Mouse (Mus musculus) neural tube, embryonic 15.5 days (tissue): ENCODE results near the gene Tram2. TPM values are rescaled to one million over a fixed set of nuclear protein-coding genes. Genes with fewer than 3 reads are reported as not detected.

Experiments
- ATAC-seq: fragments of 200-750 bp; cut with Nextera tagmentation; 2 replicates; pipeline ENCODE4 v1.8.0; 2017; ENCODE audit warnings: mild to moderate bottlenecking, moderate TSS enrichment, moderate library complexity; ENCODE audit not compliant: low FRiP score
- H3K27ac ChIP-seq: fragments of 300-500 bp; sonication (generic); replicated peaks from 2 replicates; pipeline ENCODE4 v1.5.1; 2015; ENCODE audit warnings: mild to moderate bottlenecking, inconsistent platforms
- H3K27me3 ChIP-seq: fragments of 300-500 bp; sonication (generic); replicated peaks from 2 replicates; pipeline ENCODE4 v1.6.1; 2015; ENCODE audit warnings: inconsistent platforms
- H3K36me3 ChIP-seq: fragments of 300-500 bp; sonication (generic); 2 replicates; pipeline ENCODE4 v1.6.1; 2015; ENCODE audit warnings: inconsistent platforms
- H3K4me1 ChIP-seq: fragments of 300-500 bp; sonication (generic); 2 replicates; pipeline ENCODE4 v1.6.1; 2015; ENCODE audit warnings: inconsistent platforms
- H3K4me2 ChIP-seq: fragments of 300-500 bp; sonication (generic); 2 replicates; pipeline ENCODE4 v1.6.1; 2015; ENCODE audit warnings: inconsistent platforms, mild to moderate bottlenecking, moderate library complexity
- H3K4me3 ChIP-seq: fragments of 300-500 bp; sonication (generic); replicated peaks from 2 replicates; pipeline ENCODE4 v1.5.1; 2015; ENCODE audit warnings: mild to moderate bottlenecking, inconsistent platforms
- H3K9ac ChIP-seq: fragments of 300-500 bp; sonication (generic); replicated peaks from 2 replicates; pipeline ENCODE4 v1.6.1; 2015; ENCODE audit warnings: mild to moderate bottlenecking, inconsistent platforms
- H3K9me3 ChIP-seq: fragments of 300-500 bp; sonication (generic); replicated peaks from 2 replicates; pipeline ENCODE4 v1.6.1; 2016; ENCODE audit warnings: inconsistent platforms
- WGBS: fragments of 180-500 bp; shearing (Covaris S2); methylation state at CpG from one replicate; pipeline ENCODE4 v1.1.7; 2015; ENCODE audit warnings: mixed read lengths; 5-methylcytosine and 5-hydroxymethylcytosine counted together
- polyA plus RNA-seq: library from polyadenylated mRNA; unstranded; fragments of >200 nt; fragmentation: Nextera tagmentation; extraction: Ambion mirVana; gene quantifications from 2 replicates; pipeline ENCODE4 v1.2.1, GENCODE M21; 2015

The Tram2 gene
- polyA plus RNA-seq, 1 experiment from 2014 or later = 2.2 TPM

DNA sequence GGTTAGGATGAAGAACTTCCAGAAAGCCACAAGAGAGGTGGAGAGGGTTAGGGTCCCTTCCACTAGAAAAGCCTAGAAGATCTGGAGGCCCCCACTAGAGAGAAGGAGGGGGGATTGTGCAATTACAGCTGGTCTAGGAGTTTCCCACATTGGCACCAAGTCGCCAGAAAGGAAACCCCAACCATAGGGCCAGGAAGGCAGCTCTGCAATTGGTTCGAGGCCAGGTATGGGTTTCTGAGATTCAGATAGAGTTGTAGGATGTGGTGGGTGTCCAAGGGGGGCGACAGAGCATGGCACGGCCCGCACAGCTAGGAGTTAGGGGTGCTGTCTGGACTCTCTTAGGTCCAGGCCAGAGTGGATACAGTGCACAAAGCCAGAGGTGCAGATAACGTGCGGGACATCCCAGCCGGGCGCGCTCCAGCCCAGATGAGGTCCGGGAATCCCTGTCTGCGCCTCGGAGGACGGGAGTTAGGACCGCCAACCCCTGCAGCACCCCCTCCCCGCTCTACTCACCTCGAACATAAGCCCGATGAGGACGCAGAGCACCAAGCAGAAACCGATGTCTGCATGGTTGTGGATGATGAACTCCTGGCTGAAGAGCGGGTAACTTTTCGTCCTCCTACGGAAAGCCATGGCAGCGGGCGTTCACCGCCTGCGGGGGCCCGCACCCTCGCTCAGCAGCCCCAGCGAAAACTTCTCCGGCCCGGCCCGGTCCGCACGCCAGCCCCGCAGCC is 381 bp downstream of the Tram2 start:
- ATAC-seq = no peak; the same call in 1 of the 2 replicates
- peak overlapping the region; percentile 72 for H3K4me2 ChIP-seq
- peak overlapping the region; percentile 58; the same call in 1 of the 2 replicates for H3K27ac ChIP-seq
- H3K36me3 ChIP-seq = no peaks in the 10 kb centered on the region
- H3K27me3 ChIP-seq = no peaks in the 10 kb centered on the region
- H3K4me1 ChIP-seq = peaks cover 34% of the 10 kb centered on the region
- H3K9ac ChIP-seq = peak overlapping the region; percentile 69
- H3K4me3 ChIP-seq = peak overlapping the region; percentile 74
- WGBS = 1% methylated on average over 36 of the region's 36 CpGs
- no peaks in the 10 kb centered on the region for H3K9me3 ChIP-seq

DNA sequence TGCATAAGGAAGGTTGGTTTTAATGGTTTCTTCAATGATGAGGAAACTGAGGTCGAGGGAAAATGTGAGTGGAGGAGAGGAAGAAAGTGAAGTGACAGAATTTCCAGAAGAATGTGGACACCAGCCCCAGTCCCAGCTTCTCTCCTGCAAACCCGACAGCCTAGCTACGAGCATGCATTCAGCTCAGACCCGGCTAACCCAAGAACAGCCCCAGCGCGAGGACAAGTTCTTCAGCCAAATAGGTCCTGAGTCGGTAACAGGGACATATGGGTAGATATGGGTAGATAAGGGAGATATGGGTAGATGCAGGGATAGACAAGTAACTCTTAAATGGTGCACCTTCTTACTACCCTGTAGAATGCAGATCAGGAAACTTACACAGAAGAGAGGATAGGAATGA is 1.4 kb downstream of the Tram2 start:
- no peak overlapping the region for H3K27ac ChIP-seq
- H3K27me3 ChIP-seq = no peaks in the 10 kb centered on the region
- H3K4me2 ChIP-seq = peak overlapping the region; percentile 72
- H3K36me3 ChIP-seq = no peaks in the 10 kb centered on the region
- ATAC-seq = no peak
- H3K4me1 ChIP-seq = peaks cover 42% of the 10 kb centered on the region
- no peaks in the 10 kb centered on the region for H3K9me3 ChIP-seq
- 80% methylated on average over 7 of the region's 7 CpGs for WGBS
- peak overlapping the region; percentile 74 for H3K4me3 ChIP-seq
- no peak overlapping the region for H3K9ac ChIP-seq

DNA sequence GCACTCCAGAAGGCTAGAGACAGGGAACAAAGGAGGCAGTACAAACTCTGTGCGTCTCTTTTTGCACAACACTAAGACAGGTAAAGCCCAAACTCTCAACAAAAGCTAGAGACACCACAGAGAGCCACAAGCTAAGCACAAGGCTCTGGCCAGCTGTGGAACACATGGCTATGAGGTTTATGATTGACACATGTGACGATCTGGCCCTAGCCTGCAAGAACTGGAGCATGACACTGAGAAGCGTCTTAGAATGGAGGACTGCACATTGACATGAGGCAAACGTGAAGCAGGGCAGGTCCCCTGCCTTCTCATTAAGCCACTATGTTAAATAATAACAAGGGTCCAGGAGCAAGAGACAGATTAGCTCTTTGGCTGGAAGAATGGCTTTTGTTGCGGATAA is 1.8 kb downstream of the Tram2 start:
- no peak for ATAC-seq

DNA sequence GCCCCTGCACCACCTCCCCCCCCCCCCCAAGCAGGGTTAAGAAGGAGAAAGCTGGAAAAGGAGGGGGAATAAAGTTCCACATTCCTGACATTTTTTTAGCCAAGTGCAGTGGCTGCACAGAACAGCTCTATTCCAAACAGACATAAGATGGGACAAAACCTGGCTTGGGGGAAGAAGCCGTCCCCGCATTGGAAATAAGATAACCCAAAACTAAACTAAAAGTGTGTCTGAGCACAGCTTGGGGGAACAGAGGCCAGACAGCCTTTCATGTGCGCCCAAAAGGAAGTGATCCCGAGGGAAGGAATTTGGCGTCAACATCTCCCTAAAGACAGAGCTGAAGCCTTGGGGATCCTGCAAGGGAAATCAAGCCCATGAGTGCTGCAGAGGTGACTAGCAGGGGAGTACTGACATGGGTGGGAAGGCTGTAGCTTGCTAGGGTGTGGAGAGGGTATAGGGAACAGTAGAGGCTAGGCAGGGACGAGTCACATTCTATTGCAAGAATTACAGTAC is 3.0 kb downstream of the Tram2 start:
- no peaks in the 10 kb centered on the region for H3K9me3 ChIP-seq
- H3K27me3 ChIP-seq = no peaks in the 10 kb centered on the region
- 0 out of 2 replicates have a peak overlapping the region, but pooled peaks have one; percentile 4 for H3K4me3 ChIP-seq
- H3K4me1 ChIP-seq = peaks cover 46% of the 10 kb centered on the region
- no peaks in the 10 kb centered on the region for H3K36me3 ChIP-seq
- no peak for ATAC-seq
- H3K9ac ChIP-seq = no peak overlapping the region
- peak overlapping the region; percentile 41 for H3K27ac ChIP-seq
- 29% methylated on average over 6 of the region's 6 CpGs for WGBS
- H3K4me2 ChIP-seq = peak overlapping the region; percentile 72

More for the DNA sequence above, 1.8 kb downstream of the Tram2 start:
- Histone ChIP-seq H3K27me3 (no peaks in the 10 kb centered on the region), H3K9ac (no peak overlapping the region), H3K4me3 (peak overlapping the region; percentile 74), H3K27ac (no peak overlapping the region), H3K4me1 (peaks cover 46% of the 10 kb centered on the region), H3K9me3 (no peaks in the 10 kb centered on the region), H3K36me3 (no peaks in the 10 kb centered on the region), H3K4me2 (peak overlapping the region; percentile 72)
- WGBS = 66% methylated on average over 5 of the region's 5 CpGs

DNA sequence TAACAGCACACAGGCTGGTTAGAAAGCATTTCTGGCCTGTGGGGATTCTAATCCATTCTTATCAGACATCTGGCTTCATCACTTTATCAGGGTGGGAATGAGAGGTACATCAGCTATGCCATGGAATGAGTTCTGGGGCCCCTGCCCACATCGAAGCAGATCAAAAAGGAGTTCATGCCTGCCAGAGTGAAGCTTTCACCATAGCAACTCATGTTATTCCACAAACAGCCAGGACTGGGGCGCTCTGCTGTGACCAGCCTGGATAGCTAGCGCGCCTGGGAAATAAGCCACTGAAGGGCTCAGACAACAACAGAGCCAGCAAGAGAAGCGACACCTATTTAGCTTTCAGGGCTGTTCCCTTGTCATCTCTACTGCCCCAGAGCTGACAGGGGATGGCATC is 4.8 kb downstream of the Tram2 start:
- Histone ChIP-seq H3K9ac (no peak overlapping the region), H3K4me3 (no peak overlapping the region), H3K27me3 (no peaks in the 10 kb centered on the region), H3K4me1 (peaks cover 43% of the 10 kb centered on the region), H3K36me3 (no peaks in the 10 kb centered on the region), H3K9me3 (no peaks in the 10 kb centered on the region), H3K27ac (peak overlapping the region; percentile 45; the same call in 1 of the 2 replicates), H3K4me2 (peak overlapping the region; percentile 11; the same call in 1 of the 2 replicates)
- WGBS = 26% methylated on average over 5 of the region's 5 CpGs
- no peak for ATAC-seq

DNA sequence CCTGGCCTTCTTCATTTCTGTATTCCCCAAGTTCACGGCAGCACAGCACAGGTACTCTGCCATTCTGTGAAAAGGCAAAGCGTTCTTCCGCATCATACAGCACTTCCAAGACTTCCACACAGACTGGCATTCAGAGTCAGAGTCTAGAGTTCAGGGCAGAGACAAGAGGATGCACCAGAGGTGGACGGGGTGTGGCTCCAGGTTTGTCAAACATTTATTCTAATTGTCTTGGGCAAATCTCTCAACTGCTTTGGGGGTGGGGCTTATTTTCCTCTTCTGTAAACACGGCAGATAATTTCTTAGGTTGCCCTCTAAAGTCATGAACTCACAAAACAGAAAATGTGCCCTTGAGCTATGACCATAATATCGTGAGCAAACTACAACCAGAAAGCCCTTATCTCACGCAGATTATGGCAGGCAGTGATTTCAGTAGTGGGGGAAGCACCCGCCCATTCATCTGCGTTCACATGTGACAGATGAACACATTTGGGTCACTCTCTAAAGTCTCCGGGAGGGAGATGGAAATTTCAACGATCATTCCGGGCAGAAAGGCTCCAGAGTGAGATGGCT is 6.1 kb downstream of the Tram2 start:
- Histone ChIP-seq H3K9me3 (no peaks in the 10 kb centered on the region), H3K4me3 (no peak overlapping the region), H3K27me3 (no peaks in the 10 kb centered on the region), H3K4me1 (peaks cover 36% of the 10 kb centered on the region), H3K4me2 (no peak overlapping the region), H3K27ac (no peak overlapping the region), H3K9ac (no peak overlapping the region), H3K36me3 (no peaks in the 10 kb centered on the region)
- 79% methylated on average over 12 of the region's 12 CpGs for WGBS
- no peak for ATAC-seq

DNA sequence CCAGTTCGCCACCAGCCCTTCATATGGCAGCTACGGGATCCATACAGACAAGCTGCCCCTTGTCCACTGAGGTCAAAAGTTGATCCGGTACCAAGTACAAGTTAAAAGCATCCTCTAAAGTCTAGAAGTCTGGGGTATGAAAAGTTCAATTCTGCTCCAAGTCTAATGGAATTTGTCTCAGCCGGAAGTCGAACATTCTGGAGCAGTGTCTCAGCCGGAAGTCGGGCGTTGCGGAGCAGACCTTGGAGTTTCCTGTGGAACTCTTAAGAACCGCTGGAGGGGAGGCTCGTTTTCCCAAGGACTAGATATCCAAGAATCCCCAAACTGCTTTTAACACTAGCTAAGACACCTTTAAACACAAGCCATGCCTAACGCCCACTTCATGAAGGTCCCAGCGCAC is 8.4 kb downstream of the Tram2 start:
- peaks cover 30% of the 10 kb centered on the region for H3K4me1 ChIP-seq
- no peak overlapping the region for H3K27ac ChIP-seq
- H3K9ac ChIP-seq = no peak overlapping the region
- no peaks in the 10 kb centered on the region for H3K27me3 ChIP-seq
- WGBS = 87% methylated on average over 13 of the region's 13 CpGs
- H3K4me3 ChIP-seq = no peak overlapping the region
- H3K9me3 ChIP-seq = no peaks in the 10 kb centered on the region
- no peak overlapping the region for H3K4me2 ChIP-seq
- no peak for ATAC-seq
- no peaks in the 10 kb centered on the region for H3K36me3 ChIP-seq

DNA sequence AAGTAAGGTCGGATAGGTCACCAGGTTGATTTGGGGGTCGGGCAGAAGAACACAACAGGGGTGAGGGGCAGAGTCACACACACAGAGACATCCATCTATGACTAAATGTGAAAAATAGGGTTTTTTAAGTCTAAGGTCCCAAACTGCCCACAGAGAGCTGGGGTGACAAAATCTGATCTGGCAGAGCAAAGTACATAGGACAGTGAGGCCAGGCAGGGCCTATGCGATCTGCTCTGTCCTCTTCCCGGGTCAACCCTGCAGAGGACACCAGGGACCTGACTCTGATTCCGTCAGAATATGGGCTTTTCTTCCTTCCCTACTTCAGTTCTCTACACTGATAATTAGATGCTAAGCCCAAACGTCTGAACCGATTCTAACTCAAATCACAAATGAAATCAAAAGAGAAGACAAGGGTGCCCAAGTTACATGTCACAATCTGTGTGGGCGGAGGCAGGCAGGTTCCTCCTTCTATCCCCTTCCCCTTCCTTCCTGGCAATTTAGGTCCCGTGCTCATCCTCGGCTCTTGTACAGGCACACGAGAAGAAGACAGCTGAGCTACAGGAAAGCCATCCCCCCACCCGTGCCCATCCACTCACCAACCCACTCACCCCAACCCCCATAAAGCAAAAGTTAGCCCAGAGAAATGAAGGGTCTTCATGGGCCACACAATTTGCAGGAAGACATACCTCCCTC is 9.1 kb downstream of the Tram2 start:
- no peaks in the 10 kb centered on the region for H3K9me3 ChIP-seq
- H3K27me3 ChIP-seq = no peaks in the 10 kb centered on the region
- H3K4me1 ChIP-seq = peaks cover 24% of the 10 kb centered on the region
- H3K9ac ChIP-seq = no peak overlapping the region
- no peak overlapping the region for H3K4me3 ChIP-seq
- H3K27ac ChIP-seq = no peak overlapping the region
- no peak overlapping the region for H3K4me2 ChIP-seq
- WGBS = 85% methylated on average over 12 of the region's 12 CpGs
- no peak for ATAC-seq
- H3K36me3 ChIP-seq = no peaks in the 10 kb centered on the region

DNA sequence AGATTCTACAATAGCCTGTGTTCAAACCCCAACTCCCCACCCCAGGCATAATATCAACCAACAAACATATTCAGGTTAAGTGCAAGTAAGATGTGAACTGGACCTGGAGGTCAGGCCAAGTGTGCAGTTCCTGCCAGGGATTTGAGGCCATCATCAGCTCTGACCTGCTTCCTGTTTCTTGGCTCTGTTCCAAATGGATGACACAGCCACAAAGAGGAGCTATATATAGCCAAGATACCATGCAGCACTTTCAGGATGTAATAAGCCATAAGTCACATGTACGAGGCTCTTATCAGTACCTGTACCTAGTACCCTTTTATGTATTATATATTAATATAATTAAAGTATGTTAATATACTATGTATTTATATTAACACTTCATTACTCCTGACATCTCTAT is 10.5 kb downstream of the Tram2 start:
- ATAC-seq = 0 out of 2 replicates have a peak, but pooled peaks have one; percentile 21
- Histone ChIP-seq H3K4me1 (peaks cover 10% of the 10 kb centered on the region), H3K27me3 (no peaks in the 10 kb centered on the region), H3K9me3 (no peaks in the 10 kb centered on the region), H3K9ac (no peak overlapping the region), H3K4me2 (no peak overlapping the region), H3K4me3 (no peak overlapping the region), H3K36me3 (no peaks in the 10 kb centered on the region), H3K27ac (no peak overlapping the region)
- 59% methylated on average over 1 of the region's 1 CpGs for WGBS

DNA sequence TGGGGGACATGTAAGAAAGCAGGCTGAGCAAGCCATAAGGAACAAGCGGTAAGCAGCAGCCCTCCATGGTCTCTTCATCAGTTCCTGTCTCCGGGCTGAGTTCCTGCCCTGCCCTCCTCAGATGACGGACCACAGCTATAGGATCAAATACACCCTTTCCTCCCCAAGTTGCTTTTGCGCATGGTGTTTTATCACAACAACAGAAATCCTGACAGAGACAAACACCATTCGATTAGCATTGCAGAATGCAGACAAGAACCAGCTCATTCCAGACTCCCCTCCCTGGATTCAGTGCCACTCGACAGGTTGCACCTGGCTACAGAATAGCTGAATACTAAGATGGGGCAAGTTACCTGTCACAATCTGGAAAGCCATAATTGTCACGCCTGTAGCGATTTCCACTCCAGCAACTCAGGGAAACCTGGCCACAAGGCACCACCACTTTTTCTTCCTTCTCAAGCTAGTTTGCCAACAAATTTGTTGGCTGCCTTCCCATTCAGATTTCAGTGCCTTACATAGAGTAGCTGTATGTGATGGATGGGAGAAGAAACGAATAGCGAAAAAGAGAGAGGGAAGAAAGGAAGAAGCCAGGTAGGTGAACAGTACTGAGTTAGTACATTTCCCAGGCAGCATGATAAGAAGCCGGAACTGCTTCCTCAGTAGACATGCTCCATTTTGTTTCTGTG is 11.3 kb downstream of the Tram2 start:
- no peak for ATAC-seq
- 91% methylated on average over 11 of the region's 11 CpGs for WGBS

DNA sequence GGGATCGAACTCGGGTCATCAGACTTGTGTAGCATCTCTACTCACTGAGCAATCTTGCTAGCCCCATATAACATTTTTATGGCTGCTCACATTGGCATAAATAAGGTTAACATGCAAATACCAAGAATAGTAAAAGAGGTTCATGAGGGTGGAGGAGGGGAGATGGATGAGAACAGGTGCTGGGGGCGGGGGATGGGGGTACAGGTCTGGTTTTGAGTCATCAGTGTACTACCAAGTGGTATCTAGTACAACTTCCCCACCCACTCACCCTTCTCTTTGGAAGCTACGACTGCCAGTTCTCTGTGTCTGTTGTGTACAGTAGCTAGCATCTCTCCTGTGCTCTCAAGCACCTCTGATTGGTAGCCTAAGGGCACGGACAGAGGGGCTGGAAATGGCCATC is 14.9 kb downstream of the Tram2 start:
- ATAC-seq = no peak
- Histone ChIP-seq H3K36me3 (no peaks in the 10 kb centered on the region), H3K4me2 (no peak overlapping the region), H3K9ac (no peak overlapping the region), H3K4me1 (no peaks in the 10 kb centered on the region), H3K27ac (no peak overlapping the region), H3K27me3 (no peaks in the 10 kb centered on the region), H3K4me3 (no peak overlapping the region), H3K9me3 (no peaks in the 10 kb centered on the region)
- 94% methylated on average over 5 of the region's 5 CpGs for WGBS

More for the DNA sequence above, 11.3 kb downstream of the Tram2 start:
- Histone ChIP-seq H3K4me2 (no peak overlapping the region), H3K4me3 (no peak overlapping the region), H3K27me3 (no peaks in the 10 kb centered on the region), H3K9me3 (no peaks in the 10 kb centered on the region), H3K9ac (no peak overlapping the region), H3K36me3 (no peaks in the 10 kb centered on the region), H3K4me1 (peaks cover 5% of the 10 kb centered on the region; the same call in 1 of the 2 replicates), H3K27ac (no peak overlapping the region)
